Mouse (Mus musculus) ES-Bruce4 (cell line): ENCODE results near the gene Olfr1313. TPM values are rescaled to one million over a fixed set of nuclear protein-coding genes. Genes with fewer than 3 reads are reported as not detected.
"Not testable (repeated sequence)": the region's sequence is repeated elsewhere in the genome, so short reads cannot be mapped to it uniquely, and the experiment has no call there.

Experiments
- H3K27ac ChIP-seq: 2 replicates; pipeline ENCODE4 v1.5.1; 2012; ENCODE audit warnings: low read length, inconsistent platforms; ENCODE audit not compliant: insufficient read depth
- H3K27me3 ChIP-seq: 2 replicates; pipeline ENCODE4 v1.6.1; 2012; ENCODE audit warnings: mild to moderate bottlenecking, low read length, inconsistent platforms; ENCODE audit not compliant: control insufficient read depth, poor library complexity, insufficient read depth, severe bottlenecking
- H3K36me3 ChIP-seq: 2 replicates; pipeline ENCODE4 v1.6.1; 2012; ENCODE audit warnings: inconsistent platforms, mild to moderate bottlenecking, low read length, moderate library complexity; ENCODE audit not compliant: control insufficient read depth, poor library complexity, insufficient read depth, severe bottlenecking
- H3K4me1 ChIP-seq: one replicate; pipeline ENCODE4 v1.8.1; 2011; ENCODE audit warnings: low read length; ENCODE audit not compliant: control insufficient read depth, insufficient read depth
- H3K4me3 ChIP-seq: 2 replicates; pipeline ENCODE4 v1.5.1; 2011; ENCODE audit warnings: low read depth, mild to moderate bottlenecking, low read length
- H3K9ac ChIP-seq: 2 replicates; pipeline ENCODE4 v1.6.1; 2012; ENCODE audit warnings: low read depth, mild to moderate bottlenecking, inconsistent platforms; ENCODE audit not compliant: poor library complexity, severe bottlenecking
- H3K9me3 ChIP-seq: replicated peaks from 2 replicates; pipeline ENCODE4 v1.6.1; 2012; ENCODE audit warnings: mild to moderate bottlenecking, low read length, inconsistent platforms; ENCODE audit not compliant: control insufficient read depth, poor library complexity, insufficient read depth, severe bottlenecking
- CTCF ChIP-seq: IDR thresholded peaks from one replicate; pipeline ENCODE4 v1.8.1; 2011; ENCODE audit warnings: low read depth, low read length
- EP300 ChIP-seq: IDR thresholded peaks from 2 replicates; pipeline ENCODE4 v1.6.1; 2011; ENCODE audit warnings: low read depth, low read length; ENCODE audit not compliant: insufficient read depth
- POLR2A ChIP-seq: IDR thresholded peaks from one replicate; pipeline ENCODE4 v1.8.1; 2011; ENCODE audit warnings: low read length; ENCODE audit not compliant: insufficient read depth
- polyA plus RNA-seq: library from polyadenylated mRNA; stranded (reverse); fragments of >200 nt; gene quantifications from 2 replicates; pipeline ENCODE4 v1.2.4, GENCODE M21; 2011; ENCODE audit warnings: low read depth; ENCODE audit not compliant: missing spikeins, insufficient read depth, insufficient read length

The Olfr1313 gene
- polyA plus RNA-seq, result not detected in 2 replicates

DNA sequence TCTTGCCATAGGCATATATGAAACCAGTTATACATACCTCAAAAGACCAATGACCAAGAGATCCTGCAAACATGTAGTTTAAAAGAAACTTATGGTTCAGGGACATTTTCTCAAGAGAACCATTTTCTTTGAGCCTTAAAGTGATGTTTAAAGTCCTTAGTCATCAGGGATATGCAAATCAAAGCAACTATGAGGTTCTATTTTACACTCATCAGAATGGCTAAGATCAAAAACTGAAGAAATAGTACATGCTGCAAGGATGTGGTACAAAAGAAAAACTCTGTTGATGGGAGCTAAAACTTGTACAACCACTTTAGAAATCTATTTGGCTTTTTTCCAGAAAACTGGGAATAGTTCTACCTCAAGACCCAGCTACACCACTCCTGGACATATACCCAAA is at the start of gene Olfr1313:
Gene Olfr1313 (minus strand): TSS at position 101 of the 400 bp plus-strand sequence.
- H3K4me3 ChIP-seq, result no peak within 1 kb of the TSS
- TF ChIP-seq EP300 (no peak), CTCF (no peak), POLR2A (no peak)
- no peaks in the 10 kb centered on the region for H3K4me1 ChIP-seq
- H3K36me3 ChIP-seq, result no peaks in the 10 kb centered on the region
- H3K9me3 ChIP-seq, result no peaks in the 10 kb centered on the region
- no peaks in the 10 kb centered on the region for H3K27me3 ChIP-seq
- H3K27ac ChIP-seq, result no peak within 1 kb of the TSS
- no peak within 1 kb of the TSS for H3K9ac ChIP-seq

DNA sequence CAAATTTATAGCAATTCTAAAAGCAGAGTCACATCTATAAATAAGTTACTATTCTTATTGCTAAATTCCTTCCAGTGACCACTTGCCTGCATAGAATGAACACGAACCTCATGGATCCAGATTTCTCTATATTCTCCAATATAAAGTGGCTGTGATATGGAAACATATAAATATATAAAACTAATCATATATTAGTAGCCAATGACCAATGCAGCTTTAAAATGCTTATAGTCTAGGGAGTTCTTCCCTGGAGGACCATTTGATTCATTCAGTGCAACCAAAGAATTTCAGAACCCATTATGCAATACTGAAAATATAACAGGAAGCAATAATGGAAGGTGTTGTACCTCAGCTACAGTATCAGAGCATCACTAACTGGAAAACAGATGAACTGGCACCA is 37.7 kb upstream of the Olfr1313 start, which contains the start of gene Olfr1315-ps1:
Gene Olfr1315-ps1 (minus strand): TSS at position 101 of the 400 bp plus-strand sequence.
- H3K9me3 ChIP-seq, result peaks cover 5% of the 10 kb centered on the region; the same call in 1 of the 2 replicates
- H3K9ac ChIP-seq, result no peak within 1 kb of the TSS
- no peaks in the 10 kb centered on the region for H3K36me3 ChIP-seq
- no peak within 1 kb of the TSS for H3K27ac ChIP-seq
- H3K4me1 ChIP-seq, result no peaks in the 10 kb centered on the region
- no peak for TF ChIP-seq CTCF
- no peak for TF ChIP-seq EP300
- TF ChIP-seq POLR2A, result no peak
- H3K4me3 ChIP-seq, result no peak within 1 kb of the TSS
- no peaks in the 10 kb centered on the region for H3K27me3 ChIP-seq

- no peak within 1 kb of the TSS for H3K9ac ChIP-seq
- no peaks in the 10 kb centered on the region for H3K27me3 ChIP-seq
- H3K36me3 ChIP-seq, result no peaks in the 10 kb centered on the region
- H3K9me3 ChIP-seq, result no peaks in the 10 kb centered on the region; the same call in 1 of the 2 replicates
- TF ChIP-seq EP300 (no peak), CTCF (no peak), POLR2A (no peak)
- no peak within 1 kb of the TSS for H3K4me3 ChIP-seq
- no peaks in the 10 kb centered on the region for H3K4me1 ChIP-seq
- no peak within 1 kb of the TSS for H3K27ac ChIP-seq
Measured at GRCm38 (mm10) chr2:112096681-112097080, 19.0 kb upstream of the Olfr1313 start, which contains the start of gene Olfr1314. Olfr1314 (minus strand) TSS chr2:112096781.

GRCm38 (mm10) chr2:112050138-112050537 is 27.5 kb downstream of the Olfr1313 start, which contains the start of gene Olfr1312:
Olfr1312 (minus strand) TSS chr2:112050238.
- TF ChIP-seq POLR2A (no peak), EP300 (no peak), CTCF (no peak)
- Histone ChIP-seq H3K9ac (no peak within 1 kb of the TSS), H3K27ac (no peak within 1 kb of the TSS), H3K4me3 (no peak within 1 kb of the TSS), H3K36me3 (no peaks in the 10 kb centered on the region), H3K4me1 (no peaks in the 10 kb centered on the region), H3K9me3 (0 out of 2 replicates have a peak, but pooled peaks cover 3% of the 10 kb centered on the region), H3K27me3 (no peaks in the 10 kb centered on the region)

DNA sequence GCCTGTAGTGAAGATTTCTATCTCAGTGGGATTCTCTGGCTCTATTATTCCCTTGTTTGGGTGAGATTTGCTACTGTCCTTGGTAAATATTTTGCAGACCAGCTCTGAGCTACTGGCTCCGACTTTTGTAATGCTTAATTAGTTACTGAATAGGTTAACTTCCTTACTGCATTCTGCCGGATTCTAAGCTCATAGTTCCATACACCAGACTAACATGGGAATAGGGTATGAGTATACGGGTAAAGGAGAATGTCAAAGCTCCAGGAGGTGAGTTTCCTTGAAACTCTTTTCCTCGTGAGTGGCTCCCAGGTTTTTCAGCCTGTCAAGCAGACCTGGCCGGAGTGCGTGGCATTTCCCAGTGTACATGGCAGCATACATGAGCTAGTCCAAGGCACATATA is 50.7 kb downstream of the Olfr1313 start:
- H3K27me3 ChIP-seq, H3K9me3 ChIP-seq, H3K27ac ChIP-seq, H3K4me1 ChIP-seq, H3K9ac ChIP-seq, H3K4me3 ChIP-seq, H3K36me3 ChIP-seq: not testable (repeated sequence)

- no peak within 1 kb of the TSS for H3K9ac ChIP-seq
- H3K27me3 ChIP-seq, result no peaks in the 10 kb centered on the region
- no peaks in the 10 kb centered on the region for H3K9me3 ChIP-seq
- TF ChIP-seq POLR2A (no peak), CTCF (no peak), EP300 (no peak)
- H3K4me1 ChIP-seq, result no peaks in the 10 kb centered on the region
- H3K4me3 ChIP-seq, result no peak within 1 kb of the TSS
- H3K27ac ChIP-seq, result no peak within 1 kb of the TSS
- no peaks in the 10 kb centered on the region for H3K36me3 ChIP-seq
Measured at GRCm38 (mm10) chr2:112024312-112024711, 53.3 kb downstream of the Olfr1313 start, which contains the start of gene Olfr1311. Olfr1311 (minus strand) TSS chr2:112024412.

Other genes starting within 250 kb of the Olfr1313 start
- gene Olfr1305, start 200.7 kb downstream of the Olfr1313 start, polyA plus RNA-seq, result not detected in 2 replicates
- not detected in 2 replicates for gene Olfr1306, start 161.6 kb downstream of the Olfr1313 start, polyA plus RNA-seq
- 0.06 TPM in 2 replicates for gene Olfr1307, start 128.4 kb downstream of the Olfr1313 start, polyA plus RNA-seq
- not detected in 2 replicates for gene Olfr1308, start 112.9 kb downstream of the Olfr1313 start, polyA plus RNA-seq
- 0.15 TPM in 1 of 2 replicates, not detected in the other for gene Olfr1309, start 87.6 kb downstream of the Olfr1313 start, polyA plus RNA-seq
- 0.12 and 0.18 TPM in 2 replicates for gene Olfr1310, start 65.1 kb downstream of the Olfr1313 start, polyA plus RNA-seq
- gene Olfr1311, start 53.4 kb downstream of the Olfr1313 start, polyA plus RNA-seq, result not detected in 2 replicates
- gene Olfr1312, start 27.6 kb downstream of the Olfr1313 start, polyA plus RNA-seq, result not detected in 2 replicates
- not detected in 2 replicates for gene Olfr1314, start 18.9 kb upstream of the Olfr1313 start, polyA plus RNA-seq
- not detected in 2 replicates for gene Olfr1315-ps1, start 37.6 kb upstream of the Olfr1313 start, polyA plus RNA-seq
- not detected in 2 replicates for gene Olfr1316, start 57.1 kb upstream of the Olfr1313 start, polyA plus RNA-seq
- not detected in 2 replicates for gene Olfr1317, start 62.5 kb upstream of the Olfr1313 start, polyA plus RNA-seq
- gene Olfr1318, start 76.4 kb upstream of the Olfr1313 start, polyA plus RNA-seq, result not detected in 2 replicates
- gene Lpcat4, start 161.6 kb upstream of the Olfr1313 start, polyA plus RNA-seq, result 33.4 and 35.4 TPM in 2 replicates
- gene Nutm1, start 181.4 kb upstream of the Olfr1313 start, polyA plus RNA-seq, result not detected in 2 replicates
- 129 and 130 TPM in 2 replicates for gene Nop10, start 184.1 kb upstream of the Olfr1313 start, polyA plus RNA-seq
- 31.9 and 32.2 TPM in 2 replicates for gene Slc12a6, start 188.0 kb upstream of the Olfr1313 start, polyA plus RNA-seq
- gene Gm21985, start 188.5 kb upstream of the Olfr1313 start, polyA plus RNA-seq, result 2.2 and 2.3 TPM in 2 replicates